Mouse (Mus musculus): Measurements from ENCODE around the gene Lnx2. TPM values are rescaled to one million over a fixed set of nuclear protein-coding genes. Genes with fewer than 3 reads are reported as not detected.

Gene Lnx2
- polyA plus RNA-seq, 1 experiment from 2014 or later: 10.0 TPM

GRCm38 (mm10) chr5:147035301-147035700, 41.1 kb downstream of the Lnx2 start:
- Histone ChIP-seq H3K27me3 (no peaks in the 10 kb centered on the region), H3K4me2 (no peak overlapping the region), H3K36me3 (peaks cover 22% of the 10 kb centered on the region), H3K9me3 (no peaks in the 10 kb centered on the region), H3K4me1 (replicated peaks) (peaks cover 22% of the 10 kb centered on the region), H3K27ac (no peak overlapping the region), H3K4me3 (replicated peaks) (no peak overlapping the region), H3K9ac (replicated peaks) (no peak overlapping the region)
- no peak for ATAC-seq (ENCODE audit: insufficient number of reproducible peaks, insufficient read depth, low FRiP score, low TSS enrichment, low read depth)
- 91% methylated on average over 6 of the region's 6 CpGs for WGBS

- WGBS: 68% methylated on average over 12 of the region's 12 CpGs
- Histone ChIP-seq H3K9ac (replicated peaks) (no peak overlapping the region), H3K27ac (no peak overlapping the region), H3K4me1 (replicated peaks) (peaks cover 22% of the 10 kb centered on the region), H3K36me3 (peaks cover 19% of the 10 kb centered on the region), H3K4me2 (no peak overlapping the region), H3K4me3 (replicated peaks) (no peak overlapping the region), H3K9me3 (no peaks in the 10 kb centered on the region), H3K27me3 (no peaks in the 10 kb centered on the region)
- ATAC-seq (ENCODE audit: insufficient number of reproducible peaks, insufficient read depth, low FRiP score, low TSS enrichment, low read depth): no peak
Measured at GRCm38 (mm10) chr5:147034283-147034682, 42.1 kb downstream of the Lnx2 start.

- peaks cover 16% of the 10 kb centered on the region for H3K4me1 ChIP-seq (replicated peaks)
- no peak overlapping the region for H3K9ac ChIP-seq (replicated peaks)
- H3K9me3 ChIP-seq: no peaks in the 10 kb centered on the region
- ATAC-seq (ENCODE audit: insufficient number of reproducible peaks, insufficient read depth, low FRiP score, low TSS enrichment, low read depth): no peak
- WGBS: 82% methylated on average over 13 of the region's 13 CpGs
- no peaks in the 10 kb centered on the region for H3K27me3 ChIP-seq
- H3K4me3 ChIP-seq (replicated peaks): no peak overlapping the region
- H3K36me3 ChIP-seq: peaks cover 31% of the 10 kb centered on the region
- no peak overlapping the region for H3K27ac ChIP-seq
- H3K4me2 ChIP-seq: no peak overlapping the region
Measured at GRCm38 (mm10) chr5:147033155-147033554, 43.2 kb downstream of the Lnx2 start.

- Histone ChIP-seq H3K27ac (no peak overlapping the region), H3K4me2 (no peak overlapping the region), H3K9ac (replicated peaks) (no peak overlapping the region), H3K9me3 (no peaks in the 10 kb centered on the region), H3K36me3 (peaks cover 48% of the 10 kb centered on the region), H3K4me1 (replicated peaks) (no peaks in the 10 kb centered on the region), H3K27me3 (no peaks in the 10 kb centered on the region), H3K4me3 (replicated peaks) (no peak overlapping the region)
- no peak for ATAC-seq (ENCODE audit: insufficient number of reproducible peaks, insufficient read depth, low FRiP score, low TSS enrichment, low read depth)
- 82% methylated on average over 14 of the region's 14 CpGs for WGBS
Measured at GRCm38 (mm10) chr5:147031281-147031680, 45.1 kb downstream of the Lnx2 start.

GRCm38 (mm10) chr5:147024331-147025034, 51.9 kb downstream of the Lnx2 start:
- H3K9ac ChIP-seq (replicated peaks): no peak overlapping the region
- H3K27ac ChIP-seq: no peak overlapping the region
- WGBS: 82% methylated on average over 24 of the region's 24 CpGs
- H3K36me3 ChIP-seq: peaks cover 45% of the 10 kb centered on the region
- ATAC-seq (ENCODE audit: insufficient number of reproducible peaks, insufficient read depth, low FRiP score, low TSS enrichment, low read depth): no peak
- H3K4me3 ChIP-seq (replicated peaks): no peak overlapping the region
- no peaks in the 10 kb centered on the region for H3K9me3 ChIP-seq
- H3K27me3 ChIP-seq: no peaks in the 10 kb centered on the region
- no peaks in the 10 kb centered on the region for H3K4me1 ChIP-seq (replicated peaks)
- H3K4me2 ChIP-seq: no peak overlapping the region

GRCm38 (mm10) chr5:147023245-147023970, 53.0 kb downstream of the Lnx2 start:
- H3K9me3 ChIP-seq: no peaks in the 10 kb centered on the region
- ATAC-seq (ENCODE audit: insufficient number of reproducible peaks, insufficient read depth, low FRiP score, low TSS enrichment, low read depth): no peak
- H3K9ac ChIP-seq (replicated peaks): no peak overlapping the region
- no peaks in the 10 kb centered on the region for H3K27me3 ChIP-seq
- H3K4me1 ChIP-seq (replicated peaks): no peaks in the 10 kb centered on the region
- peaks cover 48% of the 10 kb centered on the region for H3K36me3 ChIP-seq
- H3K4me2 ChIP-seq: no peak overlapping the region
- no peak overlapping the region for H3K4me3 ChIP-seq (replicated peaks)
- H3K27ac ChIP-seq: no peak overlapping the region
- WGBS: 87% methylated on average over 18 of the region's 18 CpGs

- Histone ChIP-seq H3K36me3 (peaks cover 36% of the 10 kb centered on the region), H3K9ac (replicated peaks) (no peak overlapping the region)
Measured at GRCm38 (mm10) chr5:147021546-147022265, 54.7 kb downstream of the Lnx2 start.

GRCm38 (mm10) chr5:147020579-147020978, 55.8 kb downstream of the Lnx2 start:
- 92% methylated on average over 11 of the region's 11 CpGs for WGBS

More at GRCm38 (mm10) chr5:147021546-147022265, 54.7 kb downstream of the Lnx2 start:
- 81% methylated on average over 5 of the region's 5 CpGs for WGBS
- no peak for ATAC-seq (ENCODE audit: insufficient number of reproducible peaks, insufficient read depth, low FRiP score, low TSS enrichment, low read depth)
- no peak overlapping the region for H3K27ac ChIP-seq
- no peaks in the 10 kb centered on the region for H3K4me1 ChIP-seq (replicated peaks)
- no peaks in the 10 kb centered on the region for H3K27me3 ChIP-seq
- no peak overlapping the region for H3K4me3 ChIP-seq (replicated peaks)
- H3K4me2 ChIP-seq: no peak overlapping the region
- H3K9me3 ChIP-seq: no peaks in the 10 kb centered on the region

GRCm38 (mm10) chr5:147018761-147019160, 57.6 kb downstream of the Lnx2 start:
- Histone ChIP-seq H3K36me3 (peaks cover 37% of the 10 kb centered on the region), H3K9me3 (no peaks in the 10 kb centered on the region), H3K4me3 (replicated peaks) (no peak overlapping the region), H3K4me1 (replicated peaks) (no peaks in the 10 kb centered on the region), H3K4me2 (no peak overlapping the region), H3K27me3 (no peaks in the 10 kb centered on the region), H3K9ac (replicated peaks) (no peak overlapping the region), H3K27ac (no peak overlapping the region)
- no peak for ATAC-seq (ENCODE audit: insufficient number of reproducible peaks, insufficient read depth, low FRiP score, low TSS enrichment, low read depth)
- 88% methylated on average over 11 of the region's 11 CpGs for WGBS

More at GRCm38 (mm10) chr5:147020579-147020978, 55.8 kb downstream of the Lnx2 start:
- peaks cover 39% of the 10 kb centered on the region for H3K36me3 ChIP-seq
- no peaks in the 10 kb centered on the region for H3K4me1 ChIP-seq (replicated peaks)
- H3K9me3 ChIP-seq: no peaks in the 10 kb centered on the region
- ATAC-seq (ENCODE audit: insufficient number of reproducible peaks, insufficient read depth, low FRiP score, low TSS enrichment, low read depth): no peak
- H3K9ac ChIP-seq (replicated peaks): no peak overlapping the region
- H3K4me2 ChIP-seq: no peak overlapping the region
- H3K27me3 ChIP-seq: no peaks in the 10 kb centered on the region
- H3K27ac ChIP-seq: no peak overlapping the region
- H3K4me3 ChIP-seq (replicated peaks): no peak overlapping the region

GRCm38 (mm10) chr5:147017526-147017925, 58.9 kb downstream of the Lnx2 start:
- Histone ChIP-seq H3K36me3 (peaks cover 28% of the 10 kb centered on the region), H3K4me3 (replicated peaks) (no peak overlapping the region), H3K9ac (replicated peaks) (no peak overlapping the region), H3K27ac (no peak overlapping the region), H3K27me3 (no peaks in the 10 kb centered on the region), H3K4me1 (replicated peaks) (no peaks in the 10 kb centered on the region), H3K4me2 (no peak overlapping the region), H3K9me3 (no peaks in the 10 kb centered on the region)
- WGBS: 79% methylated on average over 11 of the region's 11 CpGs
- no peak for ATAC-seq (ENCODE audit: insufficient number of reproducible peaks, insufficient read depth, low FRiP score, low TSS enrichment, low read depth)

- ATAC-seq (ENCODE audit: insufficient number of reproducible peaks, insufficient read depth, low FRiP score, low TSS enrichment, low read depth): no peak
- no peaks in the 10 kb centered on the region for H3K27me3 ChIP-seq
Measured at GRCm38 (mm10) chr5:147016622-147017021, 59.8 kb downstream of the Lnx2 start.

More at GRCm38 (mm10) chr5:147016622-147017021, 59.8 kb downstream of the Lnx2 start:
- Histone ChIP-seq H3K36me3 (peaks cover 28% of the 10 kb centered on the region), H3K9me3 (no peaks in the 10 kb centered on the region), H3K27ac (no peak overlapping the region), H3K4me2 (no peak overlapping the region), H3K4me1 (replicated peaks) (no peaks in the 10 kb centered on the region), H3K4me3 (replicated peaks) (no peak overlapping the region), H3K9ac (replicated peaks) (no peak overlapping the region)
- 85% methylated on average over 12 of the region's 12 CpGs for WGBS
